Mouse (Mus musculus): ENCODE measurements around the gene Cript.

GRCm38 (mm10) chr17:87083671-87084070, 58.3 kb downstream of the Cript start:
- TF ChIP-seq CTCF (conservative IDR thresholded peaks at IDR 0.05 in 1 of 2, IDR thresholded peaks at IDR 0.05 in 1 of 2; ENCODE audit: low read depth in 2 of 2, low read length in 2 of 2) (no peak), POLR2AphosphoS2 (IDR thresholded peaks at IDR 0.05; ENCODE audit: low read depth, low read length) (no peak), EP300 (IDR thresholded peaks at IDR 0.05; ENCODE audit: low read length) (no peak), ZC3H11A (IDR thresholded peaks at IDR 0.05; ENCODE audit: low read depth, low read length) (no peak), NRF1 (IDR thresholded peaks at IDR 0.05; ENCODE audit: low read depth, low read length) (no peak), ZNF384 (IDR thresholded peaks at IDR 0.05; ENCODE audit: low read depth, low read length) (no peak), MAX (IDR thresholded peaks at IDR 0.05; ENCODE audit: low read length) (no peak), CHD2 (IDR thresholded peaks at IDR 0.05; ENCODE audit: low read length) (no peak), MYC (IDR thresholded peaks at IDR 0.05; ENCODE audit: low read depth, low read length) (no peak), MXI1 (IDR thresholded peaks at IDR 0.05; ENCODE audit: low read depth, low read length) (no peak)
